Mouse (Mus musculus) embryonic facial prominence, embryonic 14.5 days (tissue): ENCODE data around the gene Gm10375. TPM values are rescaled to one million over a fixed set of nuclear protein-coding genes. Genes with fewer than 3 reads are reported as not detected.
"Not testable (repeated sequence)": the region's sequence is repeated elsewhere in the genome, so short reads cannot be mapped to it uniquely, and the experiment has no call there.

ENCODE experiments used
- ATAC-seq: fragments of 200-750 bp; cut with Nextera tagmentation; 2 replicates; pipeline ENCODE4 v1.8.0; 2017; ENCODE audit warnings: low read depth, moderate number of reproducible peaks, moderate TSS enrichment
- DNase-seq: peaks from one replicate; pipeline ENCODE4 v3.0.0-alpha.2; 2015; ENCODE audit warnings: low spot score
- H3K27ac ChIP-seq: fragments of 300-500 bp; sonication (generic); replicated peaks from 2 replicates; pipeline ENCODE4 v1.5.1; 2014; ENCODE audit warnings: low read depth, mild to moderate bottlenecking, low read length, moderate library complexity
- H3K27me3 ChIP-seq: fragments of 300-500 bp; sonication (generic); replicated peaks from 2 replicates; pipeline ENCODE4 v1.6.1; 2014; ENCODE audit warnings: low read length; ENCODE audit not compliant: control insufficient read depth, insufficient read depth
- H3K36me3 ChIP-seq: fragments of 300-500 bp; sonication (generic); 2 replicates; pipeline ENCODE4 v1.6.1; 2014; ENCODE audit warnings: low read length, mixed read lengths; ENCODE audit not compliant: control insufficient read depth, insufficient read depth
- H3K4me1 ChIP-seq: fragments of 300-500 bp; sonication (generic); 2 replicates; pipeline ENCODE4 v1.6.1; 2014; ENCODE audit warnings: antibody characterized with exemption, low read length; ENCODE audit not compliant: control insufficient read depth, insufficient read depth
- H3K4me2 ChIP-seq: fragments of 300-500 bp; sonication (generic); 2 replicates; pipeline ENCODE4 v1.6.1; 2014; ENCODE audit warnings: low read depth, mild to moderate bottlenecking, low read length, moderate library complexity, mixed read lengths
- H3K4me3 ChIP-seq: fragments of 300-500 bp; sonication (generic); 2 replicates; pipeline ENCODE4 v1.5.1; 2014; ENCODE audit warnings: low read depth, mild to moderate bottlenecking, low read length
- H3K9ac ChIP-seq: fragments of 300-500 bp; sonication (generic); 2 replicates; pipeline ENCODE4 v1.6.1; 2014; ENCODE audit warnings: low read depth, mild to moderate bottlenecking, low read length, moderate library complexity, mixed read lengths
- H3K9me3 ChIP-seq: fragments of 300-500 bp; sonication (generic); 2 replicates; pipeline ENCODE4 v1.6.1; 2016; ENCODE audit warnings: low read length; ENCODE audit not compliant: control insufficient read depth
- WGBS: fragments of 180-500 bp; shearing (Covaris S2); extraction: QIAGEN DNeasy Blood & Tissue Kit; methylation state at CpG from one replicate; pipeline ENCODE4 v1.1.7; 2014; 5-methylcytosine and 5-hydroxymethylcytosine counted together
- polyA plus RNA-seq: library from polyadenylated mRNA; unstranded; fragments of >200 nt; fragmentation: Nextera tagmentation; extraction: Ambion mirVana; gene quantifications from 2 replicates; pipeline ENCODE4 v1.2.1, GENCODE M21; 2014

Gene Gm10375
- not detected in 2 replicates for polyA plus RNA-seq

GRCm38 (mm10) chr14:43607913-43608312, at the start of gene Gm10375:
Gene Gm10375 (minus strand): TSS chr14:43608013.
- not testable (repeated sequence) for H3K9me3 ChIP-seq, DNase-seq, ATAC-seq

GRCm38 (mm10) chr14:43579046-43579445, 28.8 kb downstream of the Gm10375 start, which contains the start of gene Gm17654:
Gene Gm17654 (minus strand): TSS chr14:43579146.
- H3K4me2 ChIP-seq, H3K4me1 ChIP-seq, H3K9ac ChIP-seq, DNase-seq, ATAC-seq, H3K36me3 ChIP-seq, H3K4me3 ChIP-seq, H3K27me3 ChIP-seq, H3K27ac ChIP-seq, H3K9me3 ChIP-seq: not testable (repeated sequence)
- 73% methylated on average over 1 of the region's 2 CpGs for WGBS

More at GRCm38 (mm10) chr14:43607913-43608312, at the start of gene Gm10375:
- H3K27me3 ChIP-seq, H3K4me2 ChIP-seq, H3K4me1 ChIP-seq, H3K9ac ChIP-seq, H3K36me3 ChIP-seq, H3K27ac ChIP-seq, H3K4me3 ChIP-seq: not testable (repeated sequence)

GRCm38 (mm10) chr14:43577969-43578368, 29.8 kb downstream of the Gm10375 start:
- not testable (repeated sequence) for H3K27me3 ChIP-seq, H3K4me2 ChIP-seq, H3K4me1 ChIP-seq, DNase-seq, H3K9ac ChIP-seq, H3K4me3 ChIP-seq, H3K9me3 ChIP-seq, ATAC-seq, H3K36me3 ChIP-seq, H3K27ac ChIP-seq
- WGBS, result 90% methylated on average over 3 of the region's 4 CpGs

Other genes with a start within 250 kb of the Gm10375 start
- not detected in 2 replicates for gene Gm8138, start 191.7 kb downstream of the Gm10375 start, polyA plus RNA-seq
- gene Gm5799, start 64.4 kb downstream of the Gm10375 start, polyA plus RNA-seq, result 0.14 TPM in 1 of 2 replicates, not detected in the other
- gene Gm17654, start 28.9 kb downstream of the Gm10375 start, polyA plus RNA-seq, result not detected in 2 replicates
- gene Gm8165, start 69.2 kb upstream of the Gm10375 start, polyA plus RNA-seq, result not detected in 2 replicates
- 1.7 TPM in 2 replicates for gene Gm7324, start 89.8 kb upstream of the Gm10375 start, polyA plus RNA-seq
- gene Gm16506, start 119.5 kb upstream of the Gm10375 start, polyA plus RNA-seq, result not detected in 2 replicates
- gene Gm6526, start 139.9 kb upstream of the Gm10375 start, polyA plus RNA-seq, result not detected in 2 replicates
- not detected in 2 replicates for gene Gm8180, start 176.7 kb upstream of the Gm10375 start, polyA plus RNA-seq